24 mouse cellular contexts compared by ENCODE assay signal in the genomic region with DNA sequence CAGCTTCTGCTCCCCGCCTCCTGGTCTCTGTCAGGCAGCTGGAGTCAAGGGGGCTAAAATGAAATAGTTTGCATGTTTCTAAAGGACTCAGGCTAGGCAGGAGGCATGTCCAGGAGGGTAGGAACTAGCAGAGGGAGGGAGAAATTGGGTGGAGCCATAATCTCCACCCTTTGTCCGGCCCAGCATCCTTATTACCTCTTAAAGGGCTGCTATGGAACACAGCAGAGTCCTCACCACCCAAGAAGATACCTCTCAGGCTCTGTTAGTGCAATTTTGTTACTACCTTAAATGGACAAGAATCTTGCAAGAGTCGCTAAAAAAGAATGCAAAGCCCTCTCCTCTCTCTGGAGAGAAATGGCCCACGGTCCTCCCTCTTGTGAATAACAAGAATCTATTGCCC. TPM values are rescaled to one million over a fixed set of nuclear protein-coding genes. Genes with fewer than 3 reads are reported as not detected.
A peak's percentile ranks its signal among the peaks of the same experiment; 100 is the strongest.
DNase-seq lines count a peak whose midpoint lies in the region; ATAC-seq and TF ChIP-seq lines count a peak whose summit lies in the region.
"Had no signal": no experiment of that assay in that cellular context is flagged by ENCODE, and none has a peak within 500 bp of the region (broad histone marks: within the 10 kb centered on the region; RNA-seq: fewer than 3 reads in every experiment).

No protein-coding gene starts in this region.

- no peak overlapping the region for H3K9ac ChIP-seq in intestine, embryonic 14.5 days (ENCODE audit: low read length)
- no peak overlapping the region for H3K9ac ChIP-seq in intestine, postnatal 0 days (ENCODE audit: low read depth, low read length)
- H3K9ac ChIP-seq in intestine, embryonic 15.5 days: no peak overlapping the region
- H3K9ac ChIP-seq in stomach, embryonic 15.5 days: no peak overlapping the region
- H3K9ac ChIP-seq in forebrain, embryonic 15.5 days (replicated peaks): no peak overlapping the region
- H3K9ac ChIP-seq: embryonic facial prominence, embryonic 13.5 days; forebrain, embryonic 13.5 days; hindbrain, embryonic 12.5 days; hindbrain, embryonic 15.5 days had no signal

- H3K4me1 ChIP-seq in intestine, embryonic 14.5 days (replicated peaks; ENCODE audit: control insufficient read depth, insufficient read depth, low read length): peaks cover 19% of the 10 kb centered on the region
- no peaks in the 10 kb centered on the region for H3K4me1 ChIP-seq in intestine, postnatal 0 days (replicated peaks; ENCODE audit: control insufficient read depth, insufficient read depth, low read length)
- H3K4me1 ChIP-seq in intestine, embryonic 15.5 days (replicated peaks): peaks cover 7% of the 10 kb centered on the region; the same call in 1 of the 2 replicates
- H3K4me1 ChIP-seq in stomach, embryonic 15.5 days: peaks cover 13% of the 10 kb centered on the region; the same call in 1 of the 2 replicates
- peaks cover 79% of the 10 kb centered on the region for H3K4me1 ChIP-seq in forebrain, embryonic 15.5 days

- no peaks in the 10 kb centered on the region for H3K36me3 ChIP-seq in intestine, embryonic 14.5 days (ENCODE audit: control insufficient read depth, insufficient read depth, low read length)
- H3K36me3 ChIP-seq in intestine, postnatal 0 days (ENCODE audit: control insufficient read depth, insufficient read depth): no peaks in the 10 kb centered on the region
- H3K36me3 ChIP-seq in intestine, embryonic 15.5 days: no peaks in the 10 kb centered on the region
- no peaks in the 10 kb centered on the region for H3K36me3 ChIP-seq in stomach, embryonic 15.5 days
- H3K36me3 ChIP-seq in forebrain, embryonic 15.5 days: no peaks in the 10 kb centered on the region
- H3K36me3 ChIP-seq: embryonic facial prominence, embryonic 10.5 days; embryonic facial prominence, embryonic 13.5 days; forebrain, embryonic 10.5 days; G1E; hindbrain, embryonic 12.5 days; hindbrain, embryonic 15.5 days had no signal

- peak overlapping the region; percentile 74; the same call in 1 of the 2 replicates for H3K27ac ChIP-seq in intestine, embryonic 14.5 days (ENCODE audit: low read depth)
- no peak overlapping the region for H3K27ac ChIP-seq in intestine, postnatal 0 days (ENCODE audit: low read depth, low read length)
- peak overlapping the region; percentile 57; the same call in 1 of the 2 replicates for H3K27ac ChIP-seq in intestine, embryonic 15.5 days
- H3K27ac ChIP-seq in stomach, embryonic 15.5 days: 0 out of 2 replicates have a peak overlapping the region, but pooled peaks have one; percentile 4
- H3K27ac ChIP-seq in forebrain, embryonic 15.5 days (replicated peaks): no peak overlapping the region
- H3K27ac ChIP-seq: embryonic facial prominence, embryonic 10.5 days; embryonic facial prominence, embryonic 13.5 days; forebrain, embryonic 10.5 days; forebrain, embryonic 13.5 days; hindbrain, embryonic 12.5 days; hindbrain, embryonic 15.5 days had no signal

- CTCF ChIA-PET in Patski (lab: Charles Lee): no interaction called here

- in situ Hi-C loops in Patski (cut with MboI; ENCODE audit: low pct_unique_long_range_greater_than_20kb): no loop called here

- H3K4me3 ChIP-seq in intestine, embryonic 14.5 days (ENCODE audit: low read depth, low read length): no peak overlapping the region
- no peak overlapping the region for H3K4me3 ChIP-seq in intestine, postnatal 0 days (ENCODE audit: low read depth, low read length)
- H3K4me3 ChIP-seq in intestine, embryonic 15.5 days (replicated peaks): no peak overlapping the region
- no peak overlapping the region for H3K4me3 ChIP-seq in stomach, embryonic 15.5 days (replicated peaks)
- no peak overlapping the region for H3K4me3 ChIP-seq in forebrain, embryonic 15.5 days
- H3K4me3 ChIP-seq: embryonic facial prominence, embryonic 10.5 days; embryonic facial prominence, embryonic 13.5 days; forebrain, embryonic 10.5 days; forebrain, embryonic 13.5 days; hindbrain, embryonic 12.5 days; hindbrain, embryonic 15.5 days had no signal

- TF ChIP-seq CTCF in intestine, postnatal 0 days (IDR thresholded peaks at IDR 0.05; ENCODE audit: low read depth): no peak
- no peak for TF ChIP-seq CTCF in Patski (IDR thresholded peaks at IDR 0.05)

- no peak for DNase-seq in intestine, embryonic 14.5 days (ENCODE audit: low spot score)
- DNase-seq in Patski (ENCODE audit: low read depth, low spot score): peak; percentile 12
- no peak for DNase-seq in thymus, postnatal 14 days
- DNase-seq: adrenal gland, adult 2 months; adrenal gland, postnatal 14 days; B cell, adult 2 months; cerebellum, adult 11 months; cerebellum, adult 2 months; cerebellum, adult 9-11 months; cerebellum, postnatal 25 days; embryo, embryonic 11 days; gastrocnemius, postnatal 25 days had no signal

- 58% methylated on average over 4 of the region's 4 CpGs for WGBS in intestine, embryonic 14.5 days
- 68% methylated on average over 4 of the region's 4 CpGs for WGBS in intestine, postnatal 0 days
- WGBS in intestine, embryonic 15.5 days: 56% methylated on average over 4 of the region's 4 CpGs
- 56% methylated on average over 4 of the region's 4 CpGs for WGBS in stomach, embryonic 15.5 days
- WGBS in forebrain, embryonic 15.5 days: 79% methylated on average over 4 of the region's 4 CpGs

- no peak overlapping the region for H3K4me2 ChIP-seq in intestine, embryonic 14.5 days (ENCODE audit: low read length)
- no peak overlapping the region for H3K4me2 ChIP-seq in intestine, postnatal 0 days (replicated peaks; ENCODE audit: low read depth)
- H3K4me2 ChIP-seq in intestine, embryonic 15.5 days (replicated peaks): no peak overlapping the region
- no peak overlapping the region for H3K4me2 ChIP-seq in stomach, embryonic 15.5 days
- no peak overlapping the region for H3K4me2 ChIP-seq in forebrain, embryonic 15.5 days (replicated peaks)
- H3K4me2 ChIP-seq: embryonic facial prominence, embryonic 13.5 days; forebrain, embryonic 13.5 days; heart, embryonic 11.5 days; hindbrain, embryonic 12.5 days; hindbrain, embryonic 15.5 days had no signal

- POLR2A ChIA-PET in Patski (lab: Charles Lee): no interaction called here

- no peaks in the 10 kb centered on the region for H3K27me3 ChIP-seq in intestine, embryonic 14.5 days (replicated peaks; ENCODE audit: control insufficient read depth, insufficient read depth, low read length)
- no peaks in the 10 kb centered on the region for H3K27me3 ChIP-seq in intestine, postnatal 0 days (replicated peaks; ENCODE audit: control insufficient read depth, insufficient read depth, low read length)
- H3K27me3 ChIP-seq in Patski: no peaks in the 10 kb centered on the region
- no peaks in the 10 kb centered on the region for H3K27me3 ChIP-seq in intestine, embryonic 15.5 days (replicated peaks)
- no peaks in the 10 kb centered on the region for H3K27me3 ChIP-seq in stomach, embryonic 15.5 days (replicated peaks)
- H3K27me3 ChIP-seq in forebrain, embryonic 15.5 days: no peaks in the 10 kb centered on the region
- H3K27me3 ChIP-seq: embryonic facial prominence, embryonic 13.5 days; forebrain, embryonic 13.5 days; hindbrain, embryonic 12.5 days; hindbrain, embryonic 15.5 days had no signal

- no peak for ATAC-seq in intestine, embryonic 14.5 days (replicated peaks; ENCODE audit: low FRiP score, low TSS enrichment, low read depth)
- ATAC-seq in intestine, postnatal 0 days: no peak
- peak; percentile 35 for ATAC-seq in Patski
- ATAC-seq in intestine, embryonic 15.5 days: peak; percentile 71; the same call in 1 of the 2 replicates
- no peak for ATAC-seq in stomach, embryonic 15.5 days (ENCODE audit: insufficient read depth, low FRiP score, low read depth)
- ATAC-seq in forebrain, embryonic 15.5 days (replicated peaks): no peak
- ATAC-seq: forebrain, embryonic 13.5 days had no signal

- H3K9me3 ChIP-seq in intestine, embryonic 14.5 days (ENCODE audit: control insufficient read depth, low read length): no peaks in the 10 kb centered on the region
- H3K9me3 ChIP-seq in intestine, postnatal 0 days (ENCODE audit: control insufficient read depth): no peaks in the 10 kb centered on the region
- H3K9me3 ChIP-seq in intestine, embryonic 15.5 days: no peaks in the 10 kb centered on the region
- H3K9me3 ChIP-seq in stomach, embryonic 15.5 days: no peaks in the 10 kb centered on the region
- H3K9me3 ChIP-seq in forebrain, embryonic 15.5 days: no peaks in the 10 kb centered on the region
- H3K9me3 ChIP-seq: embryonic facial prominence, embryonic 10.5 days; embryonic facial prominence, embryonic 13.5 days; forebrain, embryonic 10.5 days; forebrain, embryonic 13.5 days; G1E; hindbrain, embryonic 15.5 days had no signal

RNA-seq across cellular contexts. Expression of a gene that starts 57.8 kb away (rescaled TPM):
- 20.1 and 20.9 TPM in 2 replicates for polyA plus RNA-seq in intestine, embryonic 14.5 days (2014; fragmentation: Nextera tagmentation; extraction: Ambion mirVana)
- 7.5 and 8.0 TPM in 2 replicates for polyA plus RNA-seq in intestine, postnatal 0 days (2015; fragmentation: Nextera tagmentation; extraction: Ambion mirVana)
- polyA plus RNA-seq in Patski (2021): 25.1 TPM
- polyA plus RNA-seq in intestine, embryonic 15.5 days (2015; fragmentation: Nextera tagmentation; extraction: Ambion mirVana): 13.0 and 14.4 TPM in 2 replicates
- 19.3 and 20.7 TPM in 2 replicates for polyA plus RNA-seq in stomach, embryonic 15.5 days (2015; fragmentation: Nextera tagmentation; extraction: Ambion mirVana)
- polyA plus RNA-seq in forebrain, embryonic 15.5 days (2015; fragmentation: Nextera tagmentation; extraction: Ambion mirVana): 36.4 and 38.8 TPM in 2 replicates

Comparison
In these comparisons a context has a peak if more than half of its experiments do, and no peak if none do; other contexts are left out.
1. ATAC-seq: peak in Patski (single experiment) and intestine, embryonic 15.5 days (single experiment); none in intestine, embryonic 14.5 days (single experiment), intestine, postnatal 0 days (single experiment), stomach, embryonic 15.5 days (single experiment) and forebrain, embryonic 15.5 days (single experiment).
2. H3K27ac ChIP-seq: peak in intestine, embryonic 14.5 days (single experiment), intestine, embryonic 15.5 days (single experiment) and stomach, embryonic 15.5 days (single experiment); none in intestine, postnatal 0 days (single experiment) and forebrain, embryonic 15.5 days (single experiment).